19 mouse cellular contexts compared by ENCODE assay signal in genomic region chr1:192604413-192604812, GRCm38 (mm10).
A peak's percentile ranks its signal among the peaks of the same experiment; 100 is the strongest.
DNase-seq lines count a peak whose midpoint lies in the region; ATAC-seq and TF ChIP-seq lines count a peak whose summit lies in the region.
"Had no signal": no experiment of that assay in that cellular context is flagged by ENCODE, and none has a peak within 500 bp of the region (broad histone marks: within the 10 kb centered on the region; RNA-seq: fewer than 3 reads in every experiment).

No protein-coding gene starts in this region.

- no peaks in the 10 kb centered on the region for H3K27me3 ChIP-seq in midbrain, embryonic 10.5 days (ENCODE audit: low read depth, poor library complexity, severe bottlenecking)
- H3K27me3 ChIP-seq in midbrain, embryonic 13.5 days = no peaks in the 10 kb centered on the region
- no peaks in the 10 kb centered on the region for H3K27me3 ChIP-seq in midbrain, postnatal 0 days (ENCODE audit: insufficient read depth, low read length)
- H3K27me3 ChIP-seq: forebrain, embryonic 12.5 days; heart, embryonic 12.5 days; limb, embryonic 15.5 days; midbrain, embryonic 12.5 days had no signal

- peak overlapping the region; percentile 49 for H3K27ac ChIP-seq in midbrain, embryonic 10.5 days (replicated peaks)
- H3K27ac ChIP-seq in midbrain, embryonic 13.5 days = no peak overlapping the region
- no peak overlapping the region for H3K27ac ChIP-seq in midbrain, postnatal 0 days (ENCODE audit: low read depth, low read length)
- H3K27ac ChIP-seq: forebrain, embryonic 12.5 days; left cerebral cortex, adult 2 months; limb, embryonic 15.5 days; midbrain, embryonic 12.5 days had no signal

- H3K4me3 ChIP-seq in midbrain, embryonic 10.5 days = no peak overlapping the region
- H3K4me3 ChIP-seq in midbrain, embryonic 13.5 days (replicated peaks) = no peak overlapping the region
- H3K4me3 ChIP-seq in midbrain, postnatal 0 days (ENCODE audit: low read depth, low read length) = no peak overlapping the region
- H3K4me3 ChIP-seq: forebrain, embryonic 12.5 days; heart, embryonic 12.5 days; left cerebral cortex, adult 2 months; limb, embryonic 15.5 days; midbrain, embryonic 12.5 days had no signal

- no peak for TF ChIP-seq CTCF in midbrain, postnatal 0 days (IDR thresholded peaks at IDR 0.05)

- no peaks in the 10 kb centered on the region for H3K36me3 ChIP-seq in midbrain, embryonic 10.5 days
- H3K36me3 ChIP-seq in midbrain, embryonic 13.5 days = no peaks in the 10 kb centered on the region
- no peaks in the 10 kb centered on the region for H3K36me3 ChIP-seq in midbrain, postnatal 0 days (ENCODE audit: insufficient read depth, low read length)
- H3K36me3 ChIP-seq: forebrain, embryonic 12.5 days; heart, embryonic 12.5 days; limb, embryonic 15.5 days; midbrain, embryonic 12.5 days had no signal

- WGBS in midbrain, embryonic 10.5 days = 84% methylated on average over 5 of the region's 5 CpGs
- WGBS in midbrain, embryonic 13.5 days = 57% methylated on average over 5 of the region's 5 CpGs
- WGBS in midbrain, postnatal 0 days = 53% methylated on average over 5 of the region's 5 CpGs

- no peak overlapping the region for H3K9ac ChIP-seq in midbrain, embryonic 13.5 days (replicated peaks)
- H3K9ac ChIP-seq in midbrain, postnatal 0 days (replicated peaks; ENCODE audit: low read length, poor library complexity, severe bottlenecking) = no peak overlapping the region
- H3K9ac ChIP-seq: forebrain, embryonic 12.5 days; heart, embryonic 12.5 days; limb, embryonic 15.5 days; midbrain, embryonic 12.5 days had no signal

- peak; percentile 28 for DNase-seq in embryo, embryonic 10 days (ENCODE audit: low spot score)
- DNase-seq in embryo, embryonic 9.5 days (ENCODE audit: extremely low spot score) = no peak
- no peak for DNase-seq in midbrain, embryonic 10.5 days (ENCODE audit: low spot score)
- DNase-seq in embryo, embryonic 11.5 days (ENCODE audit: low read depth, low spot score) = peak; percentile 7
- peak; percentile 16 for DNase-seq in midbrain, postnatal 0 days (ENCODE audit: low spot score)
- DNase-seq in layer of hippocampus, adult 9-11 months = no peak
- DNase-seq in left cerebral cortex, adult 8-10 months (ENCODE audit: low spot score in 2 of 2) = no peak
- DNase-seq: cerebellum, adult 18-20 months; cerebellum, postnatal 36 days; kidney, postnatal 14 days; right cerebral cortex, postnatal 4 days; thymus, postnatal 14 days had no signal

- H3K4me2 ChIP-seq in midbrain, embryonic 13.5 days (replicated peaks) = no peak overlapping the region
- no peak overlapping the region for H3K4me2 ChIP-seq in midbrain, postnatal 0 days (ENCODE audit: low read depth, low read length, poor library complexity, severe bottlenecking)
- H3K4me2 ChIP-seq: forebrain, embryonic 12.5 days; heart, embryonic 12.5 days; limb, embryonic 15.5 days; midbrain, embryonic 12.5 days had no signal

- no peaks in the 10 kb centered on the region for H3K9me3 ChIP-seq in midbrain, embryonic 10.5 days (replicated peaks)
- H3K9me3 ChIP-seq in midbrain, embryonic 13.5 days = no peaks in the 10 kb centered on the region
- no peaks in the 10 kb centered on the region for H3K9me3 ChIP-seq in midbrain, postnatal 0 days (ENCODE audit: low read length)
- H3K9me3 ChIP-seq: forebrain, embryonic 12.5 days; heart, embryonic 12.5 days; limb, embryonic 15.5 days; midbrain, embryonic 12.5 days had no signal

- no peak for ATAC-seq in midbrain, embryonic 13.5 days
- no peak for ATAC-seq in midbrain, postnatal 0 days (ENCODE audit: low FRiP score)
- ATAC-seq: intestine, postnatal 0 days had no signal

- peaks cover 12% of the 10 kb centered on the region for H3K4me1 ChIP-seq in midbrain, embryonic 10.5 days
- peaks cover 12% of the 10 kb centered on the region for H3K4me1 ChIP-seq in midbrain, embryonic 13.5 days (replicated peaks)
- H3K4me1 ChIP-seq in midbrain, postnatal 0 days (ENCODE audit: insufficient read depth, low read length) = 0 out of 2 replicates have a peak, but pooled peaks cover 5% of the 10 kb centered on the region

Comparison
In these comparisons a context has a peak if more than half of its experiments do, and no peak if none do; other contexts are left out.
1. DNase-seq: peak in embryo, embryonic 10 days (single experiment), embryo, embryonic 11.5 days (single experiment) and midbrain, postnatal 0 days (single experiment); none in embryo, embryonic 9.5 days (single experiment), midbrain, embryonic 10.5 days (single experiment), layer of hippocampus, adult 9-11 months (single experiment) and left cerebral cortex, adult 8-10 months (0 of 2).